Mouse (Mus musculus) induced T-regulatory cell, adult 2 months (primary cell): ENCODE results near the gene Fgfrl1.
"Not testable (repeated sequence)": the region's sequence is repeated elsewhere in the genome, so short reads cannot be mapped to it uniquely, and the experiment has no call there.

Experiments used
- DNase-seq: peaks from one replicate; pipeline ENCODE4 v3.0.0-alpha.2; 2012; ENCODE audit warnings: low read depth

Gene Fgfrl1

DNA sequence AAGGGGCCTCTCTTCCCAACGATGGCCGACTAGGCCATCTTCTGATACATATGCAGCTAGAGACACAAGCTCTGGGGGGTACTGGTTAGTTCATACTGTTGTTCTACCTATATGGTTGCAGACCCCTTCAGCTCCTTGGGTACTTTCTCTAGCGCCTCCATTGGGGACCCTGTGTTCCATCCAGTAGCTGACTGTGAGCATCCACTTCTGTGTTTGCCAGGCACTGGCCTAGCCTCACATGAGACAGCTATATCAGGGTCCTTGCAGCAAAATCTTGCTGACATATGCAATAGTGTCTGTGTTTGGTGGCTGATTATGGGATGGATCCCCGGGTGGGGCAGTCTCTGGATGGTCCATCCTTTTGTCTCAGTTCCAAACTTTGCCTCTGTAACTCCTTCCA, 59.1 kb downstream of the Fgfrl1 start:
- DNase-seq: not testable (repeated sequence)
